Mouse (Mus musculus) 3T3-L1 (cell line): Measurements from ENCODE around the gene Galntl6.
A peak's percentile ranks its signal among the peaks of the same experiment; 100 is the strongest.

Experiments
- DNase-seq: peaks from one replicate; pipeline ENCODE4 v3.0.0-alpha.2; 2015; ENCODE audit warnings: low read depth, low spot score

Gene Galntl6

GRCm38 (mm10) chr8:58912196-58912839 lies at the start of gene Galntl6:
TSS of gene Galntl6 (minus strand) at chr8:58912640.
- no peak for DNase-seq

GRCm38 (mm10) chr8:58957195-58957739 lies 44.8 kb upstream of the Galntl6 start:
- DNase-seq, result no peak

GRCm38 (mm10) chr8:58943773-58944172 lies 31.3 kb upstream of the Galntl6 start:
- no peak for DNase-seq

DNA sequence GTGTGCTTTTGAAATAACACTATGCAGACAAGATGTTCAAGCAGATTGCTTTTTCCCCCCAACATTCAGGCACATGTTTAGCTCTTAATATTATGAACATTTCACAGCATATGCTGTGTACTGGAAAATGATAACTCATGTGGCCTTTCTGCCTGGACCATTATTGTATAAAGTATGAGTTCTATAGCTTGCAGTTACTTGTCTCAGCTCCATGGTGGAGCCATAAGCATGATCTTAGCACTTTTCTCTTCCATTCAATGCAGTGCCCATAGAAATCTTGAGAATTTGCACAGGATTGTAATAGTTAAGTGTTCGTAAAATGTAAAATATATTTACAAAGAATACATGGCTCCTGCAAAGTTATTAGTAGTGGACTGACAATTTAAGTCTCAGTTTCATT lies 18.6 kb upstream of the Galntl6 start:
- no peak for DNase-seq

GRCm38 (mm10) chr8:58915142-58915541 lies 2.7 kb upstream of the Galntl6 start:
- DNase-seq, result peak; percentile 6

DNA sequence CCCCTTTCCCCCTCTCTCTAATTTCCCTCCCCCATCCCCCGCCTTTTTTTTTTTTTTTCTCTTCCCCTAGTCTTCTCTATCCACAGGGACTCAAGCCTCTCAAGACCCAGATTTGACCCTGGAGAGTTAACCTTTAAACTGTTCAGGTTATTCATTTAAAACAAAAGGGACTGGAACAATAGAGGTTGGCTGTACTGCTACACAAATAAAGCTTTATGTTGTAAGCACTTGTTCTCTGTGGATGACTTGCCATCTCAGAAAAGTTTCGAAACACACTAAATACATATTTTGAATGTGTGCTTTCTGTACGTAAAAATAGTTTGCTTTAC lies 1.2 kb upstream of the Galntl6 start:
- DNase-seq, result no peak

- no peak for DNase-seq
These were observed 600 bp upstream of the Galntl6 start for GRCm38 (mm10) chr8:58912840-58913639.

GRCm38 (mm10) chr8:58911677-58912076 lies 763 bp downstream of the Galntl6 start, which contains the start of gene BC030500:
TSS of gene BC030500 (plus strand) at chr8:58911755.
- DNase-seq, result no peak

- DNase-seq, result no peak
These were observed 8.0 kb downstream of the Galntl6 start for GRCm38 (mm10) chr8:58904465-58904864.

- no peak for DNase-seq
These were observed 16.5 kb downstream of the Galntl6 start for GRCm38 (mm10) chr8:58895960-58896359.

- no peak for DNase-seq
These were observed 21.8 kb downstream of the Galntl6 start for GRCm38 (mm10) chr8:58890591-58890990.

DNA sequence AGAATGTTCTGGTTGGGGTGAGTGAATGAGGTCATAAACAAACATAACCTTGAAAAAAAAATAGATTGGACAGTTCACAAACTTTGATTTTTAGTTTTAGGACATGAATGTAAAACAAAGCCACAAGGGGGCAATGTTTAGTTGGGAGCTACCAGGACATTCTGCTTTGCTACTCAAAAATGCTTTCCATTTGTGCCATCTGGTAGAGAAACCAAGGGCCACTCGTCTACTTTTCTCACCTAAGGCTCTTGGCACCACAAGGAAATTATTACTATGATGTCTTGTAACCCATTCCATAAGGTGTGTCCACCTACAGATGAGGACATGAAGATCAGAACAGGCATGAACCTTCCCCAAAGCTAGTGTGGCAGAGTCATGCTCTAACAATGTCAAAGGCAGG lies 26.0 kb downstream of the Galntl6 start:
- peak; percentile 36 for DNase-seq

GRCm38 (mm10) chr8:58824347-58824746 lies 88.1 kb downstream of the Galntl6 start:
- no peak for DNase-seq

DNA sequence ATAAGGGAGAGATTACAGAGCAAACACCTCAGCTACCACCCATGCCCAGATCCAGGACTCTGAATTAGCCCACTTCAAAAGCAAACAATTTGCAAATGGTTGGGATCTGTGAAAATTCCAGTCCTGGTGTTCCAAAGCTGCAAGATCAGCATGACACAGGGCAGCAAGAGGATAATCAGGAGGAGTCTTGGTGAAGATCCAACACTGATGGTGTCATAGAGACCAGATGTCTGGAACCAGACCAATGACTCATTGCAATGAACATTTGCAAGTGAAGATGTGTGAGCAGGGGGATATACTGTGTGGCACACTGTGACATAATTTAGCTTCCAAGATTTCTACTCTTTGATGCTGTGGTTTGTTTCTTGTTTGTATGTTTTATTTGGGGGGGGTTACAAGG lies 107.2 kb downstream of the Galntl6 start:
- DNase-seq, result peak; percentile 60

DNA sequence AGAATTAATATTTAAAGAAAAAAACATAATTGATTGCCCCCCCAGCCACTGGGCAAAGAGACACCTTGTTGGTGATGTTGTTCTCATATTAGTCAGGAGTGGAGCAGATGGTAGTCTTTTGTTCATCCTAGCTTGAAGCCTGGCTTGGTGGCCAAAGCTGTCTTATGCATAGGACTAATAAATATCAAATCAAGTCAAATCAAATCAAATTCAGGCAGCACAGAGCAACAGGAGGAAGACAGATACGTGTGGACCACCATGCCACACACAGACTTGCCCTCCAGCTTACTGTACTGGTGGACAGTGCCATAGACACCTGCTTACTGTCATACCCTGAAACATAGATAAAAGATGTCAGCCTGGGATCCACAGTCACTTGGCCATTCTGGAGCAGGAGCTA lies 110.6 kb downstream of the Galntl6 start:
- DNase-seq, result no peak

- DNase-seq, result no peak
These were observed 158.7 kb downstream of the Galntl6 start for GRCm38 (mm10) chr8:58753769-58754168.

GRCm38 (mm10) chr8:58737963-58738362 lies 174.5 kb downstream of the Galntl6 start:
- no peak for DNase-seq

- no peak for DNase-seq
These were observed 220.7 kb downstream of the Galntl6 start for GRCm38 (mm10) chr8:58691761-58692160.

GRCm38 (mm10) chr8:58677847-58678450 lies 234.5 kb downstream of the Galntl6 start:
- no peak for DNase-seq

DNA sequence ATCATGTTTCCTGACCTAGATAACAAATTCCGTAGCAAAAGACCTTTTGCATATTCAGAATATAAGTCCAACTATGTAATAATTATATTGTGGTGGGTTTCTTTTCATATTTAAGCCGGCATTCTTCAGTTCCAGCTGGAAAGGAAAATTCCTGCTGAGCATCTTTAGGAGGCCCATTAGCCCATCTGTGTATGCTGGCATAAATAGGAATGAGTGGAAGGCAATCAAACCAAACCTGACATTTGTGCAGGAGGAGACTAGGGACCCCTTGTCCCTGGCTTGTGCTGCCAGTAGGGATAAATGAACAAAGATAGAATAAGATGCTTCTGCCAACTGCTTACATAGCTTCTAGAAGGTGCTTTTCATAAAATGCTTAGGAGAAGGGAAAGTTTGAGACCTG lies 243.4 kb downstream of the Galntl6 start:
- DNase-seq, result no peak

DNA sequence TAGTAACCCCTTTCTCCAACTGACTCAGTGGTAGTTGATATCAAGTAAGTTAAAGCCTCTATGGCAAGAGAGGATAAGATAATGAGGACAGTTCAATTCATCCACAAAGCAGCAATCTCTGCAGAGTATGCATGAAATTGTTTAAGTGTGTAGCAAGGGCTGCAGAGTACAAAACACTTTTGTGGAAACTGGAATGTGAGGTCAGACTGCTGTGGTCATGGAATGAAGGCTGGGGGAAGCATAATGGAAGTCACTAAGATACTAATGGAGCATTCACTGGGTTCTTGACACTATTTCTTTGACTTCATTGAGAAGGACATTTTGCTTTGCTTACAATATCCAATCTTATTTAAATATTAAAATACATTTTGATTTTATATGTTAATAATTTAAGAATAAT lies 252.4 kb downstream of the Galntl6 start:
- DNase-seq, result no peak

DNA sequence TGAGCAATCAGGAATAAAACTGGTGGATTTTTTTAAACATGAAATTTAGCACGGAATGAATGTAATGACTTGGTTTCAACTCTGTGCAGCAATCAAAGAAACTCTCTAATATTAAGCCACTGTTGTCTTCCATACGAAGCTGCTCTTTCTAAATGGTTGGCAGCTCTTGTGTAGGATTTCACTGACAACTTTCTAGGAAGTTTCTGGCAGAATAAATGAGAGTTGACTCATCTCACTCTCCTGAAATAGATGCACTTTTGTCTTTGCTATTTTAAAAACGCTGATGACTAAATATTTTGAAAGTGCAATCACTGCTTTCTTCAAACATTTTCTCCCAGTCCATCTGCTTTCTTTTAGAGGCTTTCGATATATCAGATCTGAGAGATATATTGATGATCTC lies 256.8 kb downstream of the Galntl6 start:
- DNase-seq, result no peak

DNA sequence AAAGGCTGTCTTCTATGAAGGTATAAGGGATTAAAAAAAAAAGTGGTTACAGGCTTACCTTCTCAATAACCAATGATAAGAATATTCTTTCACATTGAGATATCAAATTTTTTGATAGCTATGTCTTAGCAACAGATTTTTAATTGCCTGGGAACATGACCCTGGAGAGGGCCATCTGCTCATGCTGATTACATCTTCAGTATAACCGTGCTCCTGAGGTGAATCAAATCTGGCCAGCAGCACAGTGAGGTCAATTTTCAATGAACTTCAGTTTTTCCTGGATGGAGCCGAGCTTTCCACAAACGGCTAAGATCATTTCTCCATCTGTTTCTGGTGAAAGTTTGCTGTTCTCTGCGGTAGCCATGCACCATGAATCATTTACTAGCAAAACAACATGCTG lies 306.0 kb downstream of the Galntl6 start:
- no peak for DNase-seq
